Mouse (Mus musculus): ENCODE measurements around the gene Chic2.

- TF ChIP-seq CTCF (IDR thresholded peaks at IDR 0.05; ENCODE audit: borderline replicate concordance, control insufficient read depth, extremely low read depth, insufficient read depth, low read length, poor library complexity) (no peak), POLR2A (IDR thresholded peaks at IDR 0.05; ENCODE audit: control insufficient read depth, extremely low read depth, insufficient read depth, low read length, poor library complexity) (no peak)
These were observed 93.2 kb downstream of the Chic2 start for GRCm38 (mm10) chr5:74951375-74951774.
